Mouse (Mus musculus) lung, adult 2 months (tissue): ENCODE results near the gene Gm28041. TPM values are rescaled to one million over a fixed set of nuclear protein-coding genes. Genes with fewer than 3 reads are reported as not detected.
A peak's percentile ranks its signal among the peaks of the same experiment; 100 is the strongest.
"Not testable (repeated sequence)": the region's sequence is repeated elsewhere in the genome, so short reads cannot be mapped to it uniquely, and the experiment has no call there.

Experiments
- DNase-seq: peaks from one replicate; pipeline ENCODE4 v3.0.0; 2022
- H3K4me1 ChIP-seq: fragments of 200-500 bp; 2 replicates; pipeline ENCODE4 v1.6.1; 2011; ENCODE audit warnings: low read length; ENCODE audit not compliant: control insufficient read depth, insufficient read depth
- H3K4me3 ChIP-seq: fragments of 200-500 bp; replicated peaks from 2 replicates; pipeline ENCODE3; 2011; ENCODE audit warnings: low read depth, mild to moderate bottlenecking, control low read depth, low read length; ENCODE audit errors: extremely low read depth
- CTCF ChIP-seq: fragments of 200-500 bp; IDR thresholded peaks from 2 replicates; pipeline ENCODE4 v1.5.1; 2011; ENCODE audit warnings: mild to moderate bottlenecking, low read length, control low read depth; ENCODE audit not compliant: insufficient read depth
- POLR2A ChIP-seq: fragments of 200-500 bp; IDR thresholded peaks from 2 replicates; pipeline ENCODE4 v1.6.1; 2011; ENCODE audit warnings: low read depth, mild to moderate bottlenecking, control low read depth, low read length, borderline replicate concordance; ENCODE audit errors: extremely low read depth
- WGBS: fragments of 180-500 bp; shearing (Covaris S2); methylation state at CpG from one replicate; pipeline ENCODE4 v1.1.7; 2018; 5-methylcytosine and 5-hydroxymethylcytosine counted together
- polyA plus RNA-seq: library from polyadenylated mRNA; depleted of rRNA; stranded (reverse); fragments of >200 nt; gene quantifications from 2 replicates; pipeline ENCODE4 v1.2.3, GENCODE M21; 2012; rRNA removed

The Gm28041 gene
- 0.17 TPM in 1 of 2 replicates, not detected in the other for polyA plus RNA-seq

DNA sequence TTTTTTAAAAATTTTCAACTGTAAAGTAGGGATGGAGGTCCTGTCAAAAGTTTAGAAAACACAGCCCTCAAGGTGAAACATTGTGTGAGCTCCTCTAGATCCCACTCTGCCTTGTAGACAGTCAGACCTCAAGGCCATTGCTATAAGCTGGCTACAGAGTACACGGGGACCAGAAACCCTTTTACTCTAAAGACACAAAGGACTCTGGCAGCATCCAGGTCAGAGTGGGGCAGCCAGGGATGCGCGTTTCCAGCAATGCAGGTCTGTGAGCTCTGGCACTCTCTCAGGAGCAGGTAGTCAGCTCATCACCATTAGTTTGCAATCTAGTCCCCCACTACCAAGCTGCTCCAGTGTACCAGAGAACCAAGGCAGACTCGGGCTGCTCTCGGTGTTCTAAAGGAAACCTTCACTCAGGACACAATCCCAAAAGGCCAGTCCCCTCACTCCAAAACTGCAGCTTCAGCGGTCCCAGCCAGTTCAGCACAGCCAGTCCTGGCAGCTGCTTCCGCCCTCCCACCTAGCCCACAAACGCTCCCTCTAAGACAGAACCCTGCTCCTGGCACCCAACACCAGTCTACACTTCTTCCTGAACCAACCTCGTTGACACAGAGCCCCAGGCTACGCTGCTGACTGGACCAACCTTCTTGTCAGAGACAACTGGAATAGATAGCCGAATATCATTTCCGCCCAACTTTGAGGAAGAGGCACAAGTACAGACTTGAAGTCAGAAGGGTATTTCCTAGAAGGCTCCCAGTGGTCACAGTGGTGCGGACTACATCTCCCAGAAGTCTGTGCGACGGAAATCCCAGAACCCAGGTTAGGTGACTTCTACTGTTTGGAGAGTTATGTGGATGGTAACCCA is at the start of gene Gm28041, which contains the start of gene Zfp456:
Gene Gm28041, minus strand, starts transcription at position 684 of the 862 bp plus-strand sequence.
Gene Zfp456, minus strand, starts transcription at position 761 of the 862 bp plus-strand sequence.
- peak within 1 kb of the TSS; percentile 71 for H3K4me3 ChIP-seq
- 12% methylated on average over 13 of the region's 15 CpGs for WGBS
- DNase-seq, result peak; percentile 78
- H3K4me1 ChIP-seq, result not testable (repeated sequence)

DNA sequence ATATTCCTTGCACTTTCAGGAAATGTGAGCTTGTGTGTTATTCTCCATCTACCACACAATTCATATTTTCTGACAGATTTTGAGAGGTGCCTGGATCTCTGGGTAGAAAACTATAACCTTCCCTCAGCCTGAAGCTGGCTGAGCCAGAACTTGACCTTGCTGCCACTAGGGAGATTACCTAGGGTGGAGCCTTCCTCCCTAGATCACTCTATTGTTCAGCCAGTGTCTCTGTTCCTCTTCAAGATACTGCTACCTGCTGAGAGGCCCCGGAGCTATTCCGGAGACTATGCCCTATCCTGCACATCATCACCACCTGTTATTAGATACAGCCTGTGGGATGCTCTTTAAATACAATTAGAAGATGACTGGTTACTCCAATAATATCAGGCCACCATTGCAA is 47.0 kb upstream of the Gm28041 start:
- 84% methylated on average over 2 of the region's 2 CpGs for WGBS
- not testable (repeated sequence) for H3K4me1 ChIP-seq, H3K4me3 ChIP-seq, DNase-seq

DNA sequence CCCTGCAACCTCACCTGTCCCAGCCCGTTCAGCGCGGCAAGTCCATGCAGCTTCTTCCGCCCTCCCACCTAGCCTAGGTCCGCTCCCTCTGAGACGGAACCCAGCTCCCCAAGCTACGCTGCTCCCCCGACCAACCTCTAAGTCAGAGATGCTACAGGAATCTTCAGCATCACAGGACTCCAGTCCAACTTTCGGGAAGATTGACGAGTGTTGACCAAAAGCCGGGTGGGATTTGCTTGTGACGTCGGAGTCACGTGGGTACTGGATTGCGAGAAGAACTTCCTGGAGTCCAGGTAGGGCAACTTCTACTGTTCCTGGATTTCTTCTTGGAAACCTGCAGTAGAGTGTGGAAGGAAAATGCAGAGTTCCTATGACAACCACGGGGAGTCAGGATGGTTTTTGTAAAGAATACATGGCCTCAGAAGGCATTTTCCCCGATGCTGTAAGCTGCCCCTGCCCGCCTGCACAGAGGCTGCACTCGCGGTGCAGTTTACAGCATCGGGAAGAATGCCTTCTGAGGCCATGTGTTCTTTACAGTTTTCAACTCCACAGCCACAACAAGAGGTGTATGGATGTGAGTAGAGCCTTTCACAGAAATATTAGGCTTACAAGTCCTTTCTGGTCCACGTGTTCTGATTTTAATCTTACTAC is 45.8 kb upstream of the Gm28041 start, which contains the start of gene Zfp459:
Gene Zfp459, minus strand, starts transcription at position 212 of the 651 bp plus-strand sequence.
- no peak for TF ChIP-seq POLR2A
- no peak for TF ChIP-seq CTCF
- peak; percentile 75 for DNase-seq
- peak within 1 kb of the TSS; percentile 59 for H3K4me3 ChIP-seq
- H3K4me1 ChIP-seq, result no peaks in the 10 kb centered on the region
- 2% methylated on average over 22 of the region's 22 CpGs for WGBS

DNA sequence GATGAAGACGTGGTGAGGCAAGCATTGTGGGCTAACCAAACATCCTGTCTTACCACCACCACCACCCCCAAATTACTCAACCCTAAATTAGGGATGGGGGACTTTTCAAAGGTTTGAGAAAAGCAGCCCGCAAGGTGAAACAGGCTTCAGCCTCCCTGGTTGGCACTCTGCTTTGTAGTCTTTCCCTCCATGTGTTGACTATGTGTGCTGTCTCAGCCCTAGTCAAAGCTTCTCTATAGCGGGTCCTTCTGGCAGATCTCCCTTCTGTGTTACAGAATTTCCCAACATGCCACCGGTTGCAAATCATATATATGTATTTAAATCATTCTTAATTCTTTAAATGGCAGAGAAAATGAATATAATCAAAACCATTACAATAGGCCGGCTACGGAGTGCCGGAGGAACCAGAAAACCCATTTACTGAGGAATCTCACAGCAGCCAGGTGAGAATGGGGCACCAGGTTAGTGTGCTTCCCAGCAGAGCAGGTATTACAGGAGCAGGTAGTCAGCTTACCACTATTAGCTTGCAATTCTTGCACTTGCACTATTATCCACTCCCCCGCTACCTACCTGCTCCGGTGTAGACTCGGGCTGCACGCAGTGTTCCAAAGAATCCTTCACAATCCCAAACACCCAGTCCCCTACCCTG is 45.1 kb upstream of the Gm28041 start:
- DNase-seq, result no peak
- 34% methylated on average over 11 of the region's 11 CpGs for WGBS
- no peak for TF ChIP-seq POLR2A
- no peak for TF ChIP-seq CTCF
- no peaks in the 10 kb centered on the region for H3K4me1 ChIP-seq
- H3K4me3 ChIP-seq, result peak overlapping the region; percentile 59

DNA sequence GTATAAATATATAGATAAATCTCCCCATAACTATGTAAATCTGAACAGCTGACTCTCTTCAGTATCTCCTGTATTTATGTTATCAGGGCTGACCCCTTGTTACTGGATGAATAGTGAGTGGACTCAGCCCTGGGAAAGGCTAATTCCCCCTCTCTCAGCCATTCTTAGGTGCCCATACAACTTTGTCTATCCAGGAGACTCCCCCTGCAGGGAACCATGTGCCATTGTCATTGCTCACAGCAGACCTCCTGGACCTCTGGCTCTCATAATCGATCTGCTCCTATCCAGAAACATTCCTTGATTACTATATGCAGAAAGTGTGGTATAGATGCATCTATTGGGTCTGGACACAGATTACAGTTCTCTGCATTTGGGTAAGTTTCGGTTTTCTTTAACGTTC is 41.3 kb upstream of the Gm28041 start:
- WGBS, result 86% methylated on average over 3 of the region's 3 CpGs
- TF ChIP-seq CTCF, result 0 out of 2 replicates have a peak, but pooled peaks have one; percentile 2
- TF ChIP-seq POLR2A, result no peak
- no peak overlapping the region for H3K4me3 ChIP-seq
- H3K4me1 ChIP-seq, result no peaks in the 10 kb centered on the region
- no peak for DNase-seq

DNA sequence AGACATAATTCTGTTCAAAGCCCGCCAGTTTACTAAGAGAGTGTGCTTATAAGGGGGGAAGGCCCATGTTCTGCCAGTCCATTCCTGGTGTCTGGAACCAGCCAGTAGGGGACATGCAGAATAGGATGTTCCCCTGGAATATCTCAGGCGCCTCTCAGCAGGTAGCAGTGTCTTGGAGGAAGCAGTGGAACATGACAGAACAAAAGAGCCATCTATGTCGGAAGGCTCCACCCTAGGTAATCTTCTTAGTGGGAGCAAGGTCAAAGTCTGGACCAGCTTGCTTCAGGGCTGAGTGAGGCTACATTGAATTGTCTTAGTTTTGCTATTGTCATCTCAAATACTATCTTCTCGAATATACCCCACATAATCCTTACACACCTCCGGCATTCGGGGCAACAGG is 40.2 kb upstream of the Gm28041 start:
- no peak for TF ChIP-seq CTCF
- TF ChIP-seq POLR2A, result no peak

DNA sequence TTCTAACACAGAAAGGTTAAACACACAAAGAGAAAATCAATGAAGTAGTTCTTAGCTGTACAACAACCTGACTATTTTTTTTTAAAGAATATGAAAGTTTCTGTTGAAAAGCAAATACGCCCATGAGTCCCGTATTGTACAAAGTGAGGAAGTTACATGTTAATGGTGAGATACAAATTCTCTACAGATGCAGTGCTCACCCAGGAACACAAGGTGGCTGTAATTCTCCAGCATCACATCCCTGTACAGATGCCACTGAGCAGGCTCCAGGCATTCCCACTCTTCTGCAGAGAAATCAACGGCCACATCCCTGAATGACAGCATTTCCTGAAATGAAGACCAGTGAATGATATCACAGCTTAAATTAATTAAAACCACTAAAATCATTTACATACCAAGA is 38.1 kb upstream of the Gm28041 start:
- H3K4me1 ChIP-seq, DNase-seq, H3K4me3 ChIP-seq: not testable (repeated sequence)
- WGBS, result 61% methylated on average over 3 of the region's 3 CpGs

More for the DNA sequence above, 40.2 kb upstream of the Gm28041 start:
- Histone ChIP-seq H3K4me1 (no peaks in the 10 kb centered on the region), H3K4me3 (no peak overlapping the region)
- DNase-seq, result no peak
- 87% methylated on average over 6 of the region's 6 CpGs for WGBS

DNA sequence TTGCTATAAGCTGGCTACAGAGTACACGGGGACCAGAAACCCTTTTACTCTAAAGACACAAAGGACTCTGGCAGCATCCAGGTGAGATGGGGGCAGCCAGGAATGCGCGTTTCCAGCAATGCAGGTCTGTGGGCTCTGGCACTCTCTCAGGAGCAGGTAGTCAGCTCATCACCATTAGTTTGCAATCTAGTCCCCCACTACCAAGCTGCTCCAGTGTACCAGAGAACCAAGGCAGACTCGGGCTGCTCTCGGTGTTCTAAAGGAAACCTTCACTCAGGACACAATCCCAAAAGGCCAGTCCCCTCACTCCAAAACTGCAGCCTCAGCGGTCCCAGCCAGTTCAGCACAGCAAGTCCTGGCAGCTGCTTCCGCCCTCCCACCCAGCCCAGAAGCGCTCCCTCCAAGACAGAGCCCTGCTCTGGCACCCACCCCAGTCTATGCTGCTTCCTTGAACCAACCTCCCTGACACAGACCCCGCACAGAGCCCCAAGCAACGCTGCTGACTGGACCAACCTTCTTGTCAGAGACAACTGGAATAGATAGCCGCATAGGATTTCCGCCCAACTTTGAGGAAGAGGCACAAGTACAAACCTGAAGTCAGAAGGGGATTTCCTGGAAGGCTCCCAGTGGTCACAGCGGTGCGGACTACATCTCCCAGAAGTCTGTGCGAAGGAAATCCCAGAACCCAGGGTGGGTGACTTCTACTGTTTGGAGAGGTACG is 23.8 kb upstream of the Gm28041 start, which contains the start of gene Zfp429:
Gene Zfp429, minus strand, starts transcription at position 637 of the 721 bp plus-strand sequence.
- whole genome bisulfite sequencing, result 6% methylated on average over 16 of the region's 16 CpGs
- DNase-seq, result peak; percentile 73
- not testable (repeated sequence) for H3K4me1 ChIP-seq
- 0 out of 2 replicates have a peak, but pooled peaks have one; percentile 11 for TF ChIP-seq POLR2A
- peak within 1 kb of the TSS; percentile 89 for H3K4me3 ChIP-seq

DNA sequence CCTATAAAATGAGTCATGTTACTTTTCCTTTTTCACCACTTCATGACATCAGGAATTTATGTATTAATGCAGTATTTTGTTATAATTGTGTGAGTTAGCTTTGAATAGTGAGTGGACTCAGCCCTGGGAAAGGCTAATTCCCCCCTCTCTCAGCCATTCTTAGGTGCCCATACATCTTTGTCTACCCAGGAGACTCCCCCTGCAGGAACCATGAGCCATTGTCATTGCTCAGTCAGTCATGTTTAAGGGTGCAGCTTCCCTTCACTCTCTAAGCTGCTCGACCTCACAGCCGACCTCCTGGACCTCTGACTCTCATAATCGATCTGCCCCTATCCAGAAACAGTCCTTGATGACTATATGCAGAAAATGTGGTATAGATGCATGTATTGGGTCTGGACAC is 722 bp upstream of the Gm28041 start:
- H3K4me3 ChIP-seq, DNase-seq, H3K4me1 ChIP-seq: not testable (repeated sequence)
- 75% methylated on average over 3 of the region's 3 CpGs for WGBS
